Mouse (Mus musculus) B cell, adult 2 months (primary cell): ENCODE measurements at regions not wholly inside any gene's neighbourhood (a gene's known extent, or its start where the extent isn't known, plus 50 kb on each side); places are given as distances from the start of the nearest gene placed in this dataset.
"Not testable (repeated sequence)": the region's sequence is repeated elsewhere in the genome, so short reads cannot be mapped to it uniquely, and the experiment has no call there.

Experiments used
- DNase-seq, 2 experiments: peaks; one replicate each; pipeline ENCODE4 v3.0.0; 2022

- not testable (repeated sequence) for DNase-seq
Measured at GRCm38 (mm10) chr17:6489926-6490564, 60.1 kb downstream of the Dynlt1b start.

- not testable (repeated sequence) for DNase-seq
Measured at GRCm38 (mm10) chr17:6490565-6490935, 60.6 kb downstream of the Dynlt1b start.

- DNase-seq, result peak in 1 of 2 experiments; percentile 28
Measured at GRCm38 (mm10) chr17:6492501-6492900, 62.6 kb downstream of the Dynlt1b start.

- DNase-seq, result peak; percentile 85 to 86
Measured at GRCm38 (mm10) chr17:6492950-6493349, 63.0 kb downstream of the Dynlt1b start.

- not testable (repeated sequence) for DNase-seq
Measured at GRCm38 (mm10) chr17:6496491-6496890, 66.6 kb downstream of the Dynlt1b start.

- DNase-seq, result not testable (repeated sequence)
Measured at GRCm38 (mm10) chr17:6502676-6503075, 72.8 kb downstream of the Dynlt1b start.

GRCm38 (mm10) chr17:6505896-6506295, 76.0 kb downstream of the Dynlt1b start:
- not testable (repeated sequence) for DNase-seq

GRCm38 (mm10) chr17:6515128-6515527, 85.2 kb downstream of the Dynlt1b start:
- DNase-seq, result not testable (repeated sequence)

GRCm38 (mm10) chr17:6519107-6519506, 82.4 kb upstream of the Dynlt1c start:
- not testable (repeated sequence) for DNase-seq

- DNase-seq, result not testable (repeated sequence)
Measured at GRCm38 (mm10) chr17:6520001-6520400, 81.5 kb upstream of the Dynlt1c start.

GRCm38 (mm10) chr17:6520751-6521150, 80.7 kb upstream of the Dynlt1c start:
- not testable (repeated sequence) for DNase-seq

- DNase-seq, result not testable (repeated sequence)
Measured at GRCm38 (mm10) chr17:6522185-6522584, 79.3 kb upstream of the Dynlt1c start.

- DNase-seq, result not testable (repeated sequence)
Measured at GRCm38 (mm10) chr17:6538723-6539122, 62.7 kb upstream of the Dynlt1c start.

GRCm38 (mm10) chr17:6547064-6547760, 54.3 kb upstream of the Dynlt1c start:
- DNase-seq, result not testable (repeated sequence)

GRCm38 (mm10) chr17:6547937-6548336, 53.5 kb upstream of the Dynlt1c start:
- not testable (repeated sequence) for DNase-seq
